Mouse (Mus musculus) retina, postnatal 1 day (tissue): ENCODE measurements at regions not wholly inside any gene's neighbourhood (a gene's known extent, or its start where the extent isn't known, plus 50 kb on each side); places are given as distances from the start of the nearest gene placed in this dataset.

Experiments used
- DNase-seq: peaks from one replicate; pipeline ENCODE4 v3.0.0-alpha.2; 2012

DNA sequence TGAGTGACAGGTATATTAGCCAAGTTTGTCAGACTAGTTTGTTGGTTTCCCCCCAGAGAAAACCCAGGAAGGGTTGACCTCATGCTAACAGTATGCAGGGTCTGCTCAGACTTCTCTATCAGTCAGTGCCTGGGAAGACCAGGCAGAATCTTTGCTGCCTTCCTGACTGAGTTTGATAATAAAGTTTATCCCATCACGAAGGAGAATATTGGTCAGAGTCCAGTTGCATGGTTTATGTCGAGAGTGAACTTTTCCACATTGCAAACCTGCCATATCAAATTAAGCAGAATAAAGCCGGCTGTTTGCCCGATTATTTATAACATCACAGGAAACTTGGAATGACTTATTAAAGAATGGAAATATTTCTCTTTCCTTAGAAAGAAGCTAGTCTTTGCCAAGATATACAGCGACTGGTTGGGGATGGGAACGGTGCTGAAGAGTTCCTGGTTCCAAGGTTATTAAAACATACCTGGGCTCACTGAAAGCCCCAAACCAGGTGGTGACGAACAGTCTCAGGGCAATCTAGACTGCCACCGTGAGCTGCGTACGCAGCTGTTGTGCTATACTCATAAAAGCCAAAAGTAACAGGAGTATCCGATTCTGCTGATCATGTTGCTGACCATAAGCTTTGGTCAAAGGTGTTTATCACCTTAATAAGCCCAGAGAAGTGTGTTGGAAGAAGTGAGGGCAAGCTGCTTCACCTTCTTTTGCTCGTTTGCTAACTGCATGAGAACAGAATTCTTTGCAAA is 1536.7 kb upstream of the Flrt2 start:
- no peak for DNase-seq

DNA sequence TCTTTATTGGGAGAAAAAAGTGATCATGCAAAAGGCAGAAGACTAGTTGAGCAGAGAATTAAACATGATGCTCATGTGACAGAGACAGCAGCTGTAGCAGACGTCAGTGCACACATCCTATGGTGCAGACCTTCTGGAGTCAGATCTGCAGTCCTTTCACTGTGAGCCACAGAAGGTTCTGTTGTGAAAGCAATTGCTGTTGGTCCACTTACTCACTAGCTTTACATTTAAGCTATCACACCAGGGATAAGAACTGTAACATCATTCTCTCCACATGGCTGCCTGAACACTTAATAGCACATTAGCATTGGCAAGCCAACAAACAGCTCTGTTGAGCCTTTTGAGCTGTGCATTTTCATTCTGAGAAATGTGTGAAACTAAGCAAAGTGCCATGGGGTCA is 1509.7 kb upstream of the Flrt2 start:
- DNase-seq = no peak

DNA sequence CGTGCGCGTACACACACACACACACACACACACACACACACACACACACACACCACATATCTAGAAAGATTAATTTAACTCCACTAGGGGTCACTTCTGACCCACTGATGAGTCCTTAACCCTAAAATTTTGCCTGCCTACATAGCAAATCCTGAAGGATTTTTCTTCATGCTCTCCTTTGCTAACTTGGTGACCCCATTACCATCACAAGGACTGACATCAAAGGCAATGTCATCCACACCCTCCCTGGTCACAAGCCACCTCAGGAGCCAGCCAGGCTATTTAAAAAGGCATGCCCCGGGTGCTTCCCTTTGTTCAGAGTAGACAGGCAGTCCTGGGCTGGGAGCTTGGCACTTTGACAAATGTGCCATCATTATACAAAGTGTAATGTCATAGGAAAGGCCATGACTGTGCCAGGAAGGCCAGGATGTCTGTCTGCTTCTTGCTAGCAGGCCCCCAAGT is 1501.4 kb upstream of the Flrt2 start:
- peak; percentile 11 for DNase-seq

DNA sequence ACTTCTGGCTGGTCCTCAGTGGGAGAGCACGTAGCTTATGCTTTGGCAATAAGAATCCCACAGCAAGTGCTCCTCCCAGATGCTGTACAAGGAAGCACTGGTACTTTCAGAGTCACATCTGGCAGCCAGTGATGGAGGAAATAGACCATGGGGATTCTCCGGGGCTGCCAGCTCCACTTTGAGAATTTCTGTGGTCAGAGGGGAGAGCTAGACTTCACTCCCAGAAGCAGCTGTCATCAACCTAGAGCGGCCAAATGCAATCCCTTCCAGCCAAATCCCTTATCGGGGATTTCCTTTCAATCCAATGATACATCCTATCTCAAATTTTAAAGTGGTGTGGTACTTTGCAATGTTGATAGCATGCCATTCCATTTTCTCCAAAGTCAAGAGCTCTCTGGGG is 1474.1 kb upstream of the Flrt2 start:
- DNase-seq = no peak

DNA sequence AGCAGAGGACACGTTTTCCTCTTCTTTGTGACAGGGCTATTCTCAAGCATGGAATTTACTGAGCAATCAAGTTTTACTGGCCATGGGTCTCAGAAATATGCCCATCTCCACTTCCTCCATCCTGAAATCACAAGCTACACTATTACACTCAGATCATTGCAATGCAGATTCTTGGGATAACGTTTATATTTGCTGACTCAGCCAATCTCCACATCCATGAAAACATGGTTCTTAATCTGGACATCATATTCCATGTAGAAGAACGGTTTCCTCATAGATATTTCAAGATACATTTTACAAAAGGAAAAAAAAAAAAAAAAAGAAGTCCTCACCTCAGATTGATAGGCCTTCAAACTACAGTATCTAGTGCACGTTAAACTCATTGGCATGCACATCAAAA is 1462.1 kb upstream of the Flrt2 start:
- no peak for DNase-seq

DNA sequence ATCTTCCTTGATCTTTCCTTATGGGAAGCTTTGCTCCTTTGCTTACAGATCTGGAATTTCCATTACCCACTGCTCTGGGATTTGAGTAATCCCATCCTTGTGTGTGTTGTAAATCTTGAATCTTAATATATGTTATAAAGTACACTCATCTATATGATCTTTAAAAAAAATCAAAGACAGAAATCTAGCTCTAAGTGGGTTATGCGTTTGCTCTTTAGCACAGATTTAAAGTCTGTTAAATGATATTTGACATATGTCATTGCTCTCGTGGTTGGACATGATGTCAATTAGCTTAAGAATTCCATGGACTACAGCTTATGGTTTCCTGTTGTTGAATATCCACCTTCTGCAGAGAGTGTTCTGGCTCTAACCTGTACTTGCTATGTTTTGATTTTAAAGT is 1446.7 kb upstream of the Flrt2 start:
- DNase-seq = no peak

DNA sequence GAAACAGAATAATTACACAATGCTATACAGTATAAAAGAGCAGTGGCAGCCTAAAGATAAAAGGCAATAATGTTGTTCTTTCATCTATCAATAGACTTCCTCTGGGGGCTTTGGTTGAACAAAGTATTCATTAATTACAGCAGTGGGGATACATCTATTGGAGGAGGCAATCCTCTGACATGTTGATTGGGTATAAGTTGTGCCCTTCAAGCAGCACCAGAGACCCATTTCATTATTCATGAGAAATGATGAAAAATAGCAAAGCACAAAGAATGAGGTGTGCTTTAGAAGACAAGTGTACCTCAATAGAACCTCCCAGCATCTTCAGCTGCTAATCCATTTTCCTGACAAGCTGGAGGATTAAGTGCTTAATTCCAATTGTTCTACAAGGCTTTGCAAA is 1444.7 kb upstream of the Flrt2 start:
- peak; percentile 31 for DNase-seq

DNA sequence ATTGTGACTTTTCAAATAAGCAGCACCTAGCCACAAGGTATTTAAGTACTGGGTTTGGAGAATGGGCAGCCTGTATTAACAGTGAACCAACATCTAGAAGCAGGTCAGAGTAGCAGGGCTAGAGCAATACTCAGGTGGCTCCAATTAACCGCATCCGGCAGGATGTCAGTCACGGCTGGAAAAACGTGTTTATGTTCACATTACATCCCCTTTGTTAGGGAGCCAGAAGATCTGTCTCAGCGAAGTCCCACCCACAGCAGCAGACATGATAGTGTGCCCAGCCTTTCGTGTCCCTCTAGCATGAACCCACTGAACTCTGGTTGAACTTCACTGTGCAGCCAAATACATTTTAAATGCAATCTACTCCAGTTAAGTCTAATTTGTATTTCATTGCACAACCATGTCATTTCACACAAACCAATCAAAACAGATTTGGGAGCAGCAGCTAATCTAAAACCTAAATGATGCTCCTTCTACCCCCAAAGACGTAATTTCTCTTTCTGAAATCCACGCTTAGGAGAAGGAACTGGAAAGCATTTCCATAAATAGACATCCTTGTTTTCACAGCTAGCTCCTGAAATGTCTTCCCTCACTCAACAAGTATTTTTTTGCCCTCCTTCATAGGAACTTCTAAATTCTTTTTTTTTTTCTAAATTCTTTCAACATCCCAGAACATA is 1438.9 kb upstream of the Flrt2 start:
- peak; percentile 49 for DNase-seq

DNA sequence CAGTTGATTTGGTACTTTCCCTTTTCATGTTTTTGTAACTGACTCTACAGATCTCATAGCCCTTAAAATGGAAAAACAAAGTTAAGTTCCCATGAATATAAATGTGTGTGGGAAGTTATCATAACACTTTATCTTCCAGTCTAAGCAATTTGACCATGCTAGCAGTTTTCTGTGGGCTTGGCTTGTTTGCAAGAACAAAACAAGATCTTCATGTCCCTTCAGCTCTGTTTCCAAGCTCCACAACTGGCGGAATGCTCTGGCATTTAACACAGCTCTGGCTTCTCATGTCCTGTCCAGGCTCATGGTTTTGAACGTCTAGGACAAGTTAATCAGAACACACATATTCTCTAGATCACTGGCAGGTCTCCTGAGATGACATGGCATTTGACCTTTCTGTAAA is 1411.1 kb upstream of the Flrt2 start:
- no peak for DNase-seq

DNA sequence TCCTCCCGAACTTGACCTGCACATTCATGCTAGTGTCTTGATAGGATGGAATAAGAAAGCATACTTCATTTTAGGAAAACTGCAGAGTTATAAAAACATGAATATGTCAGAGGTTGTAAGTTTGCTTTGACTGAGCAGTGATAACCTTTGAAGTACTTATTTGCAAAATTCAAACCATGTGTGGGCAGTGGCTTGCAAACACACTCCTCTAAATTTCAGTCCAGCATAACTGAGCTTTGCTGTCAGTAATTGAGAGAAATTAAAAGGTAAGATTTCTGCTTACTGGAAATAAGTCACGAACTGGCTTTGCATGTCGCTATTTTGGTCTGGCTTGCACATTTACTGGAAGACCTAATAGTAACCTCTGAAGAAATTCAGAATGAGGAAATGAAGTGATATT is 1409.1 kb upstream of the Flrt2 start:
- DNase-seq = no peak

DNA sequence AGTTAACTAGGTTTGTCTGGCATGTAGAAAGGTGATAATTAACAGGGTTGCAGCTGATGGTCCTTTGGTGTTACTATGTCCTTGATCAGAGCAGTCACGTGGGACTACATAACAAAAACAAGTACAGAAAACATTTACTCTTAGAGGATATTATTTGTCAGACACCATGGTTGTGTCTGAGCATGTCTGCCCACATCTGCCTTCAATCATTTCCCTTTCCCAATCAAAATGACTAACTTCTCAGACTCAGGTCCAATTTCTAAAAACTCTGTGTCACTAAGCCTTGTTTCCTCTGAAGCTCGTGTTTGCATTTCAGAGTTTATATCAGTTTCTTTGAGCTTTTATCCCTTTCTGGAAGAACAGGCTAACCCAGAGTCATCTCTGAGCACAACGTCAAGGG is 1408.5 kb upstream of the Flrt2 start:
- DNase-seq = no peak

DNA sequence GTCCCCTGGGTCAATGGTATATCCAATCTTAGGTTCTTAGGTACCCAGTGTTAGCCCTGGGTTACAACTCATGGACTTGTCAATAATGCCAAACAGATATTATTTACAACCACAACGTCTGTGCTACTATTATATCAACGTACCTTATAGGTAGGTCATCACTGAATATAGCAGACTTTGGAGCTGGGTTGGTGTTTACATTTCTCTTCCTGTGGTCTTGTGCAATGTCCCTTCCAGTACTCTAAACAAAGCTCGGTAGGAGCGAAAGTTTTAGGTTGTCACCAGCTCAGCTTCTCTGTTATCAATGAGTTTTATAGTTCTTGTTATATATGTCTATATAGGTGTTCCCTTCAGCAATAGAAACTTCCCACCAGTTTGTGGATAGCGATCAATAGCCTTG is 1394.2 kb upstream of the Flrt2 start:
- no peak for DNase-seq

DNA sequence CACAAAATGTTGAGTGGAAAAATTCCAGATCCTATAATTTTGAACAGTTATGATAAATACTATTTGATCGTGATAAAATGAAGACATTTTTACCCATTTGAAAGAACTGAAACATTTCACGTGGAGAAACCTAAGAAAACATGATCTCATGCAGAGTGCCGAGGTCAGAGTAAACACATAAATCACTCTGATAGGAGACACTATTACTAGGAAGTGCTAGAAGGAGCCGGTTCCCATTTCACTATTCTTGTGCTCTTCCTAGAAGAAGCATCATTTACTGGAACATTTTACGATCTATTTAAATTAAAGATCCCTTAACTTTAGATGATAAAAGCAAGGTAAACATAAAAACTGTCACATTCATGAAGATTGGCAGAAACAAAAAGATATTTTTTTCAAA is 1359.7 kb upstream of the Flrt2 start:
- no peak for DNase-seq

DNA sequence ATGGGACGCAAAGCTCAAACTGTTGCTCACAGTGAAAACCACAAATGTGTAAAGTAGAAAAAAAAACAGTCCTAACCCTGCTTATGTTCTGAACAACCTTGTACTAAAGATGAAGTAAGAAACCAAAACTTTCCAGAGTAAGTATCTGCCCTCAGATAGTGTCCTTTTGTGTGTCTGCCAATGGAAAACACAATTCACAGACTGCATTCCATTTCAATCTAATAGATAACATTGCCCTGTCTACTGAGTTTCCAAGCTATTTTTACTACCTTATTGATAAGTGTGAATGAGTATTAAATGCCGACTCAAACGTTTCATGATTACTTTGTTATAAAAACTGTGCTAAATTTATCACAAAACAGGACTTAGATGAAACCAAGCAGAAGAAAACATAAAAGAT is 1357.4 kb upstream of the Flrt2 start:
- no peak for DNase-seq

DNA sequence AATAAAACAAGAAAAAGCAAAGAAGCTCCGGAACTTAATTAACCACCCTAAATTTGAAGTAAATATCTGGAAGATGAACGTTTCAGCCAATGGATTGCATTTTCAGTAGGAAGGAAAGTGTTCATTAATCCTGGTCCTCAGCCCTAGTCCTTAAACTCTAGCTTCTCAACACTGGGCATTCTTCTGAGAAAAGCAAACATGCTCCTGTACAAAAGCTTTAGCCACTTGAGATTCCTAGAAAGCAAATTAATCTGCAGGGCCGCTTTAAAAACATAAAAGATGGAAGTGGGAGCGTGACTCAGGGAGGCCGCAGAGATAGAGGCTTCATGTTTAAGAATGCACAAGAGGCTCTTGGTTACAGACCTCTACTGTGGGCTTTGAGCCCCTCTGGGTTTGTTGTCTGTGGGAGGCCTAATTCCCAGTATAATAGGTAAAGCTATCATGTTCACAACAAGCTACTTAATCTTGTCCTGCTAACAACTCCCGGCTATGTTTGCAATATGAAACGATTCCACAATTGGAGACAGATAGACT is 1342.3 kb upstream of the Flrt2 start:
- peak; percentile 1 for DNase-seq

DNA sequence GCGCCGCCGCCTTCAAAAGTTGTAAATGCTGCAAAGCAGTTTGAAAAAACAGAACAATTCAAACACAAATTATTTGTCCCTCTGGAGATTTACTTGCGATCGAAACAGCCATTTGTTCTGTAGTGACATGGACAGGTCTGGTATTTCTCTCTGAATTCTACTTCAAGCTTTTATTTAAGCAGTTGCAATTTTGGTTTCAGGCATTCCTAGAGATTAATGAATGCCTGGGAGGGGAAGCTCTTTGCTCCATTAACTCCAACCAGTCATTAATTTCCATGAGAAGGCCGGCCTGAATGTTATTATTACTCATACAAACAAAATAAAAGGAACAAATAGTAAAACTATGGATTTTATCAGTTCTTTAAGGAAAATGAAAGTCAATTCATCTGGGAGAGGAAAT is 1327.8 kb upstream of the Flrt2 start:
- no peak for DNase-seq

DNA sequence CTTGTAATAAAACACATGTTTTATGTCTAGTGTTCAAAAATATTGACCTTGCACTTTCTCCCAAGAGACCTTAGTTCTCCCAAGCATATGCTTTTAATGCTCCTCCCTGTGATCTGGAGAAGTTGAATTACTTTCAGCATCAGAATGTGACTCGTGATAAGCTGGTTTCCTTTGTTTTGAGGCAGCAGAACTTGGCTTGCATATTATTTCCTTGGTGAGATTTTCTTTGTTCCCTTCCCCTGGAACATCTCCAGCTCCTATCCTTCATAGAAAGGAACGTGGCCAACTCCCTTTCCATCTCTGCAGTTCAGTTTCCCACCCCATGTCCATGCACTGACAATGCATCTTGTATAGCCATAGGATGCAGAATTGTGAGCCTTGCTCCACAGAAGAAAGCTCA is 1292.0 kb upstream of the Flrt2 start:
- no peak for DNase-seq

DNA sequence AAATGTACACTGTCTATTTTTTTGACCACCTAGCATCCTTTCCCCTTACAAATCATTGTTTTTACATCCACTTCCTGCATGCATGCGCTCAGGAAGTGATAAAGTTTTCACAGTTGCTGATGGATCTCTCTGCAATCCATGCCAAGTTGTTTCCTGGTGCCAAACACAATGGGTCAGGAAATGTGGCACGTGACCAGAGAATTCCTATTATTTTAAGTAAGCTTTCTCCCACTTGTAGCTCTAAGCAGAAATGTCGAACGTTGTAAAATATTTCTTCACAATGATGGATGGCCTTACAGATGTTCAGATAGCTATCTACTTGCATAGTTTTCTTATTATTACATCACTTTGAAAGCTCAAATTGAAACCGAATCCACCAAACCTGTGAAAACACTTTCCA is 1271.1 kb upstream of the Flrt2 start:
- no peak for DNase-seq

DNA sequence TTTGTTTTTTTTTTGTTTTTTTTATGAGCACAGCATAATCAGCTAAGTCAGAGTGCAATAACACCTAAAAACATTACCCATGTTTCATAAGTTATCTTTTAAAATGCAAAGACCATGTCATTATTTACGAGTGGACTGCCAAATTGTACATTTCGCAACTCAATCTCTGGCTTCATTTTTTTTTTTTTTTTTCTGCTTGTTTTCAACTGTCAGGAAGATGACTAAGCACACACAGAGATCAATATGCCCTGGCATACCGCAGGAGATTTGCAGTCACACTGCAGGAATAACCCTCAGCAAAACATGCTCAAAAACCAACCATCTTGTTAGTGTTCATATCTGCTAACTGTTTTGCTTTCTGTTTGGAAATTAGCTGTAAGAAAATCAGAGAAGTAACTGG is 1270.3 kb upstream of the Flrt2 start:
- no peak for DNase-seq

DNA sequence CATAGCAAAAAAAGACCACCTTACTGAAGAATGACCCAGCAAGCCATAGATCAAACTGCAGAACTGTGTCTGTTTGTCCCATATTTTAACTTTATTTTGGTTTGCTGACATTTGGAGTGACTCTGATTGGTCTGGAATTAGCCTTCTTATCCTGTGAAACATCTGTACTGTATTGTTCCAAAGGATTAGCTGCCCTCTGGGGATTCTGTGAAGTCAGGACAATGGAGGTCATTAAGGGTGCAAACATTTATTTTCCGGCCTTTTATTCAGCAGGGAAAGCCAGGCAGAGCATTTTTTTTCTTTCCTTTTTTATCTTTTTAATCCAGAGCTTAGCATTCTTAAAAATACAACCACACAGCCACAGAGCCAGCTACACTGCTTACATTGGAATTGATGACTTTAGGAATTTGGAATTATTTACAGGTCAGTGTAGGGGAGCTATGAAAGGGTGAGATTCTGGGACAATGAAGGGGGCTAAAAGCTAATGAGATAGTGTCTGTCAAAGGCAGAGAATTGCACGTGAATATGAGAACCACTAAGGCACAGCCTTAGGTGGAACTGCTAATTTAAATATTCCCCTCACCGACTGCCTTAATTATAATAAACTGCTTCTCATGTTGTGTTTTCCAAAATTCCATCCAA is 1267.6 kb upstream of the Flrt2 start:
- DNase-seq = peak; percentile 38

DNA sequence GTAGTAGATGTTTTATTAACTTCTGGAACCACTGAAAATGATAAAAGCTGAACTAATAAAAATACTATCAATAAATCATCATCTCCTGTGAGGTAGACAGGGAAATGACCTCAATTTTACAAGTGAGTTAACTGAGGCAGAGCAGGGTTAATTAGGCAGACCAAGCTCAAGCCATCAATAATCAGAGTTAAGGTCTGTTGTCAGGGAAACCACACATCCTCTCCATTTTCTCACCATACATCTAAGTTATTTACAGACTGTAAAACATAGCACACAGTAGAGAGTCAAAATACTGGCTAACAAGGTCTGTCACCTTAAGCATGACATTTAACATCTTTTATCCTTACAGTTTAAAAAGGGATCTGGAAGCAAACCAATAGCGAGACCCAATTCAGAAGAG is 1242.5 kb upstream of the Flrt2 start:
- no peak for DNase-seq

DNA sequence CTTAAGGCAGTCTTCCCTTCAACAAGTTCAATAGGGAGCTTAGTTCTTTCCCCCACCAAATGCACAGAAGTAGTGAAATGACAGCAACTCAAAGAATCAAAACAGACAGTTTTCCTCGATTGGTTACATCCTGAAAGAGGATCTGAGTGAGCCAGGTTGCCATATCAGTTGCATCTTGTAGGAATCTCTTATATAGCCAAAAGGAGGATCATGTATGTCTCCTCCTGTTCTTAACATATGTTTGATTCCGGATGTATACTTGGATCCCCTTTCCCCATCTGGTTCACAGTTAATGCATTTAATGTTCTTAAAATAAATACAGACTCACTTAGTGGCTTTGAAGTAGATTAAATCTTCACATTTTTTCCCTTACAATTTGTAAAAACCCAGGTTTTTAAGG is 1224.0 kb upstream of the Flrt2 start:
- no peak for DNase-seq

DNA sequence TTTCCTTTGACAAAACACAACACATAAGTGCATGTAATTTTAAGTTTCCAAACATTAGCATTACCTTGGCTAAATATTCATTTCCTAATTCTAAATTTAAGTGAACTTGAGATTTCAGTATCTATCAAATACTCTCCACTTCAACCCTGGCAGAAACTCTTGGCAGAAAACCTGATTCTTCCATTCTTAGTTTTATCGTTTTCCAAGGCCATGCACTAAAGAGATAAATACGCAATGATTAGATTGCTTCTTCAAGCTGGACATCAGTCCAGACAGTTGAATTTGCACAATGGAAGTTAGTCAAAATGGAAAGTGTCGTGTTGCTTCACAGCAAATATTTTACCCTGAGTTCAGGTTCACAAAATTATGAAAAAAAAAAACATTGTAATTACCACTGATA is 1223.4 kb upstream of the Flrt2 start:
- no peak for DNase-seq

DNA sequence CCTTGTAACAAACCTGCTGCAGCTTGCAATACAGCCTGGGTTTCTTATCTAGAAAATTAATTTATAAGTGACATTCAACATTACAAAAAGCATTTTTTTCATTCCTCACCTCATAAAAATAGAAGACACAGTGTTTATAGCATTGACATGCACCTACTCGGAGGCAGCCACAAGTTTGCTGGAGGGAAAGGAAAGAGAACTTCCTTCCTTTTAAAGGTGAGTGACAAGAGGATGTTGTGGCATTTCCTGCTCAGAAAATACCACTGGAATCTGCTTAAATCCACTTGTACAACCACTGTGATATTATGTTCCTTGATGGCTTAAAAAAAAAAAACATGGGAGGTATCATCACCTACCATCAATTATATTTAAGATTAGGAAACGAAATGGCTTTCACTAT is 1222.2 kb upstream of the Flrt2 start:
- no peak for DNase-seq
